12 mouse cellular contexts compared by ENCODE assay signal in the genomic region with DNA sequence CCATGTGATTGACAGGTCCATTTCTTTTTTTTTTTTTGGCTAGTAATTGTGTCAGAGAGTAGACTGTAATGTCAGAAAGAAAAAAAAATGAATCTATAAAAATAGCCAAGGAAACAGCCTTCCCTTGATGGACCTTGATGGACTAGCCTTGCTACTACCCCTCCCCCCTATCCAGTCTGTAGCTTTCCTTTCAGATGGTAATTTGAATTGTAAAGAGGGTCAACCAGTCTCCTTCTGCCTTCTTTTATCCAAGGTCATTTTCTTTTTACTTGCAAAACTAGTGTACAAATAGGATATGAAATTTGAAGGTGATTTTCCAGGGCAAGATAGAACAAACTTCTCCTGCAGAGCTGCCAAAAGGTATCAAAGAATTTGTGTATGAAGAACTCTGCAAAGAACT.
"Had no signal": no experiment of that assay in that cellular context is flagged by ENCODE, and none has a peak within 500 bp of the region (broad histone marks: within the 10 kb centered on the region; RNA-seq: fewer than 3 reads in every experiment).

No protein-coding gene starts in this region.

- DNase-seq: liver, postnatal 0 days; lung, adult 2 months; lung, postnatal 14 days; lung, postnatal 36 days; retina, postnatal 1 day; right cerebral cortex, adult 18-20 months; right cerebral cortex, postnatal 25 days; right cerebral cortex, postnatal 4 days; spleen, adult 18-20 months; thymus, adult 2 months; thymus, postnatal 14 days; thymus, postnatal 4 days had no signal
